Mouse (Mus musculus) brain, embryonic 14.5 days (tissue): ENCODE results near the gene Cntln.

Source experiments
- CTCF ChIP-seq: fragments of 200-500 bp; IDR thresholded peaks from 2 replicates; pipeline ENCODE4 v1.5.1; 2012; ENCODE audit warnings: inconsistent platforms, mild to moderate bottlenecking, moderate library complexity, borderline replicate concordance; ENCODE audit not compliant: insufficient read depth, insufficient read length; ENCODE audit errors: extremely low read depth
- POLR2A ChIP-seq: fragments of 200-500 bp; IDR thresholded peaks from 2 replicates; pipeline ENCODE4 v1.6.1; 2012; ENCODE audit warnings: mild to moderate bottlenecking, inconsistent platforms, borderline replicate concordance; ENCODE audit not compliant: poor library complexity, insufficient read depth, insufficient read length, severe bottlenecking; ENCODE audit errors: extremely low read depth

- TF ChIP-seq CTCF (no peak), POLR2A (no peak)
Measured at GRCm38 (mm10) chr4:85151881-85152280, 267.8 kb downstream of the Cntln start.
